Mouse (Mus musculus): ENCODE measurements around the gene Cnot1.
"Not testable (repeated sequence)": the region's sequence is repeated elsewhere in the genome, so short reads cannot be mapped to it uniquely, and the experiment has no call there.

Cnot1 gene

GRCm38 (mm10) chr8:95816044-95816708, 8.9 kb upstream of the Cnot1 start:
- DNase-seq: no peak

- DNase-seq: no peak
Measured at GRCm38 (mm10) chr8:95810184-95810591, 2.9 kb upstream of the Cnot1 start.

GRCm38 (mm10) chr8:95809116-95809515, 1.9 kb upstream of the Cnot1 start:
- DNase-seq: no peak

- no peak for DNase-seq
Measured at GRCm38 (mm10) chr8:95808631-95809030, 1.4 kb upstream of the Cnot1 start.

- peak; percentile 95 to 97 for DNase-seq
Measured at GRCm38 (mm10) chr8:95807861-95808260, 597 bp upstream of the Cnot1 start.

- peak; percentile 35 to 38 for DNase-seq
Measured at GRCm38 (mm10) chr8:95806461-95807191, 638 bp downstream of the Cnot1 start.

GRCm38 (mm10) chr8:95805482-95805881, 1.8 kb downstream of the Cnot1 start:
- no peak for DNase-seq

GRCm38 (mm10) chr8:95802231-95802630, 5.0 kb downstream of the Cnot1 start:
- no peak for DNase-seq

GRCm38 (mm10) chr8:95801476-95802064, 5.7 kb downstream of the Cnot1 start:
- no peak for DNase-seq

- no peak for DNase-seq
Measured at GRCm38 (mm10) chr8:95800353-95800752, 6.9 kb downstream of the Cnot1 start.

GRCm38 (mm10) chr8:95799891-95800290, 7.4 kb downstream of the Cnot1 start:
- DNase-seq: no peak

- DNase-seq: no peak
Measured at GRCm38 (mm10) chr8:95799117-95799516, 8.1 kb downstream of the Cnot1 start.

- not testable (repeated sequence) for DNase-seq
Measured at GRCm38 (mm10) chr8:95795333-95796061, 11.8 kb downstream of the Cnot1 start.

GRCm38 (mm10) chr8:95785591-95785990, 21.7 kb downstream of the Cnot1 start:
- DNase-seq: no peak

- no peak for DNase-seq
Measured at GRCm38 (mm10) chr8:95782628-95783027, 24.6 kb downstream of the Cnot1 start.

- DNase-seq: no peak
Measured at GRCm38 (mm10) chr8:95781775-95782174, 25.5 kb downstream of the Cnot1 start.

GRCm38 (mm10) chr8:95781085-95781484, 26.2 kb downstream of the Cnot1 start:
- DNase-seq: peak in 1 of 2 experiments; percentile 39

- DNase-seq: no peak
Measured at GRCm38 (mm10) chr8:95764133-95764532, 43.1 kb downstream of the Cnot1 start.

- no peak for DNase-seq
Measured at GRCm38 (mm10) chr8:95760323-95760722, 46.9 kb downstream of the Cnot1 start.

GRCm38 (mm10) chr8:95751924-95752323, 55.3 kb downstream of the Cnot1 start:
- DNase-seq: no peak

GRCm38 (mm10) chr8:95748028-95748427, 59.2 kb downstream of the Cnot1 start:
- DNase-seq: no peak

- DNase-seq: no peak
Measured at GRCm38 (mm10) chr8:95741732-95742131, 65.5 kb downstream of the Cnot1 start.

GRCm38 (mm10) chr8:95738596-95738995, 68.7 kb downstream of the Cnot1 start:
- no peak for DNase-seq

Data from kidney, postnatal 25 days (tissue).